Mouse (Mus musculus) limb, embryonic 14.5 days (tissue): ENCODE data around the gene Actb. TPM values are rescaled to one million over a fixed set of nuclear protein-coding genes. Genes with fewer than 3 reads are reported as not detected.
A peak's percentile ranks its signal among the peaks of the same experiment; 100 is the strongest.

ENCODE experiments used
- ATAC-seq: fragments of 200-750 bp; cut with Nextera tagmentation; 2 replicates; pipeline ENCODE4 v1.8.0; 2017; ENCODE audit warnings: low read depth, moderate number of reproducible peaks, moderate TSS enrichment; ENCODE audit not compliant: low FRiP score
- DNase-seq: peaks from one replicate; pipeline ENCODE4 v3.0.0-alpha.2; 2015; ENCODE audit warnings: low spot score
- H3K27ac ChIP-seq: fragments of 300-500 bp; sonication (generic); replicated peaks from 2 replicates; pipeline ENCODE4 v1.5.1; 2014; ENCODE audit warnings: low read depth, mild to moderate bottlenecking, low read length, moderate library complexity, mixed read lengths
- H3K27me3 ChIP-seq: fragments of 300-500 bp; sonication (generic); 2 replicates; pipeline ENCODE4 v1.6.1; 2014; ENCODE audit warnings: low read length, mixed read lengths; ENCODE audit not compliant: control insufficient read depth, insufficient read depth
- H3K36me3 ChIP-seq: fragments of 300-500 bp; sonication (generic); 2 replicates; pipeline ENCODE4 v1.6.1; 2014; ENCODE audit warnings: mild to moderate bottlenecking, low read length, moderate library complexity, mixed read lengths; ENCODE audit not compliant: control insufficient read depth, insufficient read depth
- H3K4me1 ChIP-seq: fragments of 300-500 bp; sonication (generic); 2 replicates; pipeline ENCODE4 v1.6.1; 2014; ENCODE audit warnings: antibody characterized with exemption, low read length, mixed read lengths; ENCODE audit not compliant: control insufficient read depth, insufficient read depth
- H3K4me2 ChIP-seq: fragments of 300-500 bp; sonication (generic); replicated peaks from 2 replicates; pipeline ENCODE4 v1.6.1; 2014; ENCODE audit warnings: low read depth, mild to moderate bottlenecking, low read length, moderate library complexity; ENCODE audit not compliant: severe bottlenecking
- H3K4me3 ChIP-seq: fragments of 300-500 bp; sonication (generic); replicated peaks from 2 replicates; pipeline ENCODE4 v1.5.1; 2014; ENCODE audit warnings: low read length
- H3K9ac ChIP-seq: fragments of 300-500 bp; sonication (generic); 2 replicates; pipeline ENCODE4 v1.6.1; 2014; ENCODE audit warnings: mild to moderate bottlenecking, low read depth, low read length, moderate library complexity; ENCODE audit not compliant: severe bottlenecking
- H3K9me3 ChIP-seq: fragments of 300-500 bp; sonication (generic); 2 replicates; pipeline ENCODE4 v1.6.1; 2016; ENCODE audit warnings: low read length; ENCODE audit not compliant: control insufficient read depth
- POLR2A ChIP-seq: fragments of 200-500 bp; IDR thresholded peaks from 2 replicates; pipeline ENCODE4 v1.8.0; 2012; ENCODE audit warnings: inconsistent platforms, mild to moderate bottlenecking, moderate library complexity, borderline replicate concordance; ENCODE audit not compliant: insufficient read depth, insufficient read length; ENCODE audit errors: extremely low read depth
- WGBS: fragments of 180-500 bp; shearing (Covaris S2); extraction: QIAGEN DNeasy Blood & Tissue Kit; methylation state at CpG from one replicate; pipeline ENCODE4 v1.1.7; 2014; 5-methylcytosine and 5-hydroxymethylcytosine counted together
- polyA plus RNA-seq, 2 experiments: library from polyadenylated mRNA; depleted of rRNA in 1 of 2; stranded (reverse) in 1 of 2; unstranded in 1 of 2; fragments of >200 nt; fragmentation: Nextera tagmentation in 1 of 2; extraction: Ambion mirVana in 1 of 2; gene quantifications; 2 replicates each; pipeline versions ENCODE4 v1.2.1 to v1.2.3; 2012 to 2014

Gene Actb
- polyA plus RNA-seq, 2 experiments: 2,733 to 14,101 TPM

DNA sequence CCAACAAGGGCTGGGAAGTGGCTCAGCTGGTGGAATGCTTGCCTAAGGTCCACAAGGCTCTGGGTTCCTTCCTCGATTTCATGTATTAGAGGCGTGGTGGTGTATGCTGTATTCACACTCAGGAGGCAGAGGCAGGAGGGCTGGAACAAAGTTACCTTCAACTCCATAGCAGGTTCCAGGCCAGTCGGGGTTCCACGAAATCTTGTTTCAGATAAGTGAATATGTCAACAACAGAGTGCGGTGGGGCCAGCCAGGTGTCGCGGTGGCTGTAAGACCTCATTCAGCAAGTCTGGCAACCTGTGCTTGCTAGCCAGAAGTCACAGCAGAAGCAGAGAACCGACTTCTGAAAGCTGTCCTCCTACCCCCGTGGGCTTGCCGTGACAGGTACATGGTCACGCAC lies 8.7 kb upstream of the Actb start:
- Histone ChIP-seq H3K27ac (no peak overlapping the region), H3K4me1 (no peaks in the 10 kb centered on the region), H3K9ac (no peak overlapping the region), H3K36me3 (no peaks in the 10 kb centered on the region), H3K4me3 (no peak overlapping the region), H3K27me3 (no peaks in the 10 kb centered on the region), H3K9me3 (no peaks in the 10 kb centered on the region), H3K4me2 (no peak overlapping the region)
- WGBS: 91% methylated on average over 11 of the region's 11 CpGs
- DNase-seq (no peak), ATAC-seq (no peak)
- TF ChIP-seq POLR2A: no peak

DNA sequence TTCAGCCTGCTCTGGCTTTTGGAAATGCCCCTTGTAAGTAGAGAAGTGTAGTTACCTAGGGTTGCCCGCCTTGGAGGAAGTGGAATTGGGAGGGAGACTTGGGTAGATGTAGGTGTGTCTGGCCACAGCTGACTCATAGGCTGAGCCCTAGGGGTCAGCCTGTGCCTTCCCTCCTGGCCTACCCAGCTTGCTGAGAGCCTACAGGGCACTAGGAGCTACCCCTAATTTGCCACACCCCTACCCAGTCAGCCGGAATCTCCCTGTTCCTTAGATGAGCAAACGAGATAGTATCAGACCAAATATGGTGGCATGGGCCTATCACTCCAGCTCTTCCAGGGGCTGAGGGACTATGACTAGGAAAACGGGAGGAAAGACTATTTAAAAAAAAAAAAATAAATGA lies 6.2 kb upstream of the Actb start:
- ATAC-seq (no peak), DNase-seq (no peak)
- H3K9ac ChIP-seq: no peak overlapping the region
- H3K27ac ChIP-seq: no peak overlapping the region
- 78% methylated on average over 4 of the region's 4 CpGs for WGBS
- H3K4me1 ChIP-seq: peaks cover 22% of the 10 kb centered on the region
- no peaks in the 10 kb centered on the region for H3K9me3 ChIP-seq
- TF ChIP-seq POLR2A: no peak
- no peak overlapping the region for H3K4me2 ChIP-seq
- H3K27me3 ChIP-seq: no peaks in the 10 kb centered on the region
- H3K4me3 ChIP-seq: no peak overlapping the region
- no peaks in the 10 kb centered on the region for H3K36me3 ChIP-seq

DNA sequence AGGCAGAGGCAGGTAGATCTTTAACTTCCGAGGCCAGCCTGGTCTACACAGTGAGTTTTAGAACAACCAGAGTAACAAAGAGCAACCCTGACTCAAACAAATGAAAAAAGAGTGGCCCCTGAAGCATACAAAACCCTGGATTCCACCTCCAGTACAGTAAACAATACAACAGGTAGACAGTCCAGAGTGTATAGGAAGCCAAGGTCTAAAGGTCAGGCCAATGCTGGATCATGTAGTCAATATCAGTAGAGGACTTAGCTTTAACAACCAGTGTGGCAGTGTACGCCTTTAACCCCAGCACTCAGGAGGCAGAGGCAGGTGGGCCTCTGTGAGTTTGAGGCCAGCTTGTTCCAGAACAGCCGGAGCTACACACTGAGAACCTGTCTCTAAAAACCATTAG lies 5.8 kb upstream of the Actb start:
- Histone ChIP-seq H3K36me3 (no peaks in the 10 kb centered on the region), H3K27me3 (no peaks in the 10 kb centered on the region), H3K27ac (no peak overlapping the region), H3K4me2 (no peak overlapping the region), H3K9me3 (no peaks in the 10 kb centered on the region), H3K4me1 (peaks cover 26% of the 10 kb centered on the region), H3K9ac (no peak overlapping the region), H3K4me3 (no peak overlapping the region)
- DNase-seq (no peak), ATAC-seq (no peak)
- TF ChIP-seq POLR2A: no peak
- 91% methylated on average over 3 of the region's 3 CpGs for WGBS

DNA sequence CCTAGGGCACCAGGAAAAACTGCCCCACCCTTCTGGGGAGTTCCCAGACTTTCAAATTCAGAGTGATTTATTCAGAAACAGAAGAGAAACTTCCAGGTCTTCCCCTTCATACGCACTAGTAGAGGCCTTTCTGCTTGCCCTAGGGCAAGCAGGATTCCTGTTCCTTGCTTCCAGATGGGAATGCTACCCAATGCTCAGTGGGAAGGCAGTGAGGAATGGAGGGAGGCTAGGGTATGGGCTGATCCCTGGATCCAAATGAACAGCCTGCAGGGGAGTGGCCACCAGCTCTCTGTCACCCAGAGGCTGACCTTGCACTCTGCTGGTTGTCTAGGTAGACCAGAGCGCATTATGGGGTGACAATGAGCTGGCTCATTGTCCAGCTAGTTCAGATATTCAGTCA lies 5.1 kb upstream of the Actb start:
- ATAC-seq (no peak), DNase-seq (no peak)
- H3K36me3 ChIP-seq: no peaks in the 10 kb centered on the region
- TF ChIP-seq POLR2A: no peak
- no peak overlapping the region for H3K4me3 ChIP-seq
- H3K9ac ChIP-seq: no peak overlapping the region
- no peaks in the 10 kb centered on the region for H3K9me3 ChIP-seq
- no peaks in the 10 kb centered on the region for H3K27me3 ChIP-seq
- 68% methylated on average over 2 of the region's 2 CpGs for WGBS
- H3K4me2 ChIP-seq: no peak overlapping the region
- H3K4me1 ChIP-seq: peaks cover 31% of the 10 kb centered on the region
- no peak overlapping the region for H3K27ac ChIP-seq

DNA sequence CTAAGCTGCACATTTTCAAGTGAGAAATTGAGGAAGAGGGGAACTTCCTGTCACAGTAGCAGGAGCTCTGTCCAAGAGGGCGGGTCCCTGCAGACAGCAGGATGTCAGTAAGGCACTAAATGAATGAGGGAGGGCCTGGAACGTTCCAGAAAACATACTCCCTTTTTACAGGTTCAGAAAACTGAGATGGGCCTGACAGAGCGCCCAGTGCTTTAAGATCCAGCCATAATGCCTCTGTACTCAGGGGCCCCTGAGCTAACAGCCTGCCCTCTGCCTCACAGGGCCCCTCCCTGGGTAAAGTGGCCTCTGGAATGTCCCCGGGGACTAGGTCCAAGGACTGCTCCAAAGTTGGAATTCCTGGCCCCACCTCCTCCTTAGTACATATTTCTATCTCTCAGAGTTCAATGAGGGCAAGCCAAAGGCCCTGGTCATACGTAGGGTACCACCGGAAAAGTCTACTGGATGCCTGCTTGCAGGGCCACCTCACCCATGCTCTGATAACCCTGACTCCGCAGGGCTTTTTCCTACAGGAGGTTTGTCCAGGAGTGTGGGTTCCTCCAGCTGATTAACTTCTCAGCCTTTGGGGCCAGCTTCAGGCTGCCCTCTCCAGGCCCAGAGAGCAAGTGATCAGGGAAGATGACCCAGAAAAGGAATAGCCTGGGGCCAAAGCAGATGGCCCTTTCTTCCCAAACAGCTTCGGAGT lies 3.2 kb upstream of the Actb start:
- Histone ChIP-seq H3K27me3 (no peaks in the 10 kb centered on the region), H3K4me3 (no peak overlapping the region), H3K9me3 (no peaks in the 10 kb centered on the region), H3K4me1 (peaks cover 33% of the 10 kb centered on the region), H3K27ac (peak overlapping the region; percentile 69), H3K4me2 (no peak overlapping the region), H3K9ac (0 out of 2 replicates have a peak overlapping the region, but pooled peaks have one; percentile 18), H3K36me3 (peaks cover 10% of the 10 kb centered on the region)
- no peak for TF ChIP-seq POLR2A
- 61% methylated on average over 8 of the region's 8 CpGs for WGBS
- DNase-seq (no peak), ATAC-seq (no peak)
